Mouse (Mus musculus): Measurements from ENCODE around the gene Ogn. TPM values are rescaled to one million over a fixed set of nuclear protein-coding genes. Genes with fewer than 3 reads are reported as not detected.

Ogn gene
- total and polyA plus RNA-seq, 3 experiments: 0.04 to 0.06 TPM; not detected in 1

- no peak for TF ChIP-seq UBTF (IDR thresholded peaks at IDR 0.05; ENCODE audit: borderline replicate concordance, insufficient read depth, low read depth, low read length)
These were observed 47.0 kb upstream of the Ogn start (continued) for GRCm38 (mm10) chr13:49560886-49561285.

- DNase-seq (ENCODE audit: low read depth, low spot score): peak; percentile 12
- H3K4me1 ChIP-seq (ENCODE audit: control insufficient read depth in 1 of 2, insufficient read depth in 2 of 2, low read length in 2 of 2): peaks cover 6 to 8% of the 10 kb centered on the region in 2 experiments
- no peaks in the 10 kb centered on the region for H3K27me3 ChIP-seq (ENCODE audit: control insufficient read depth in 1 of 2, insufficient read depth in 2 of 2, low read length in 2 of 2)
- no peak overlapping the region for H3K4me3 ChIP-seq (ENCODE audit: control insufficient read depth in 1 of 2, insufficient read depth in 1 of 2, low read depth in 2 of 2, low read length in 2 of 2)
- peaks cover 0 to 10% of the 10 kb centered on the region in 2 experiments; a peak in 2 of 4 replicates for H3K36me3 ChIP-seq (ENCODE audit: control insufficient read depth in 1 of 2, insufficient read depth in 2 of 2, low read length in 2 of 2)
- H3K9ac ChIP-seq (ENCODE audit: control insufficient read depth, low read depth, low read length, poor library complexity, severe bottlenecking): no peak overlapping the region
- H3K9me3 ChIP-seq (replicated peaks; ENCODE audit: insufficient read depth, low read length): no peaks in the 10 kb centered on the region
- H3K27ac ChIP-seq (ENCODE audit: control insufficient read depth, low read depth, low read length): no peak overlapping the region
- H3K79me2 ChIP-seq (ENCODE audit: control insufficient read depth, insufficient read depth, low read length, poor library complexity): no peaks in the 10 kb centered on the region
- TF ChIP-seq POLR2A (IDR thresholded peaks at IDR 0.05; ENCODE audit: control insufficient read depth in 1 of 2, insufficient read depth in 1 of 2, low read depth in 1 of 2, low read length in 2 of 2, poor library complexity in 1 of 2): no peak
These were observed 43.5 kb upstream of the Ogn start for GRCm38 (mm10) chr13:49564347-49564746.

GRCm38 (mm10) chr13:49570371-49570770 lies 37.5 kb upstream of the Ogn start:
- no peak for TF ChIP-seq ZKSCAN1 (IDR thresholded peaks at IDR 0.05; ENCODE audit: low read depth, low read length)
- no peak for TF ChIP-seq UBTF (IDR thresholded peaks at IDR 0.05; ENCODE audit: borderline replicate concordance, insufficient read depth, low read depth, low read length)
- no peak for TF ChIP-seq KAT2A (conservative IDR thresholded peaks at IDR 0.05; ENCODE audit: low read depth, low read length)
- TF ChIP-seq NRF1 (IDR thresholded peaks at IDR 0.05; ENCODE audit: insufficient read depth, low read depth, low read length, poor library complexity, severe bottlenecking): no peak
- no peak for TF ChIP-seq GATA1 (IDR thresholded peaks at IDR 0.05; ENCODE audit: low read depth, low read length)
- TF ChIP-seq CHD2 (IDR thresholded peaks at IDR 0.05; ENCODE audit: low read length): no peak
- no peak for TF ChIP-seq SIN3A (IDR thresholded peaks at IDR 0.05; ENCODE audit: low read length)
- no peak for TF ChIP-seq HCFC1 (IDR thresholded peaks at IDR 0.05; ENCODE audit: low read depth, low read length)
- TF ChIP-seq RCOR1 (IDR thresholded peaks at IDR 0.05; ENCODE audit: low read depth, low read length): no peak
- no peak for TF ChIP-seq ETS1 (IDR thresholded peaks at IDR 0.05; ENCODE audit: low read depth, low read length)
- TF ChIP-seq MAX (IDR thresholded peaks at IDR 0.05; ENCODE audit: low read length): no peak
- no peak for TF ChIP-seq ELF1 (IDR thresholded peaks at IDR 0.05; ENCODE audit: low read depth, low read length)
- TF ChIP-seq GABPA (IDR thresholded peaks at IDR 0.05; ENCODE audit: low read depth, low read length): no peak
- no peak for TF ChIP-seq ZC3H11A (IDR thresholded peaks at IDR 0.05; ENCODE audit: low read depth, low read length)
- no peak for TF ChIP-seq POLR2AphosphoS2 (IDR thresholded peaks at IDR 0.05; ENCODE audit: low read length)
- Histone ChIP-seq H3K79me2 (ENCODE audit: control insufficient read depth, insufficient read depth, low read length, poor library complexity) (no peaks in the 10 kb centered on the region), H3K27me3 (ENCODE audit: control insufficient read depth in 1 of 2, insufficient read depth in 2 of 2, low read length in 2 of 2) (no peaks in the 10 kb centered on the region), H3K36me3 (ENCODE audit: control insufficient read depth in 1 of 2, insufficient read depth in 2 of 2, low read length in 2 of 2) (peaks cover 0 to 22% of the 10 kb centered on the region in 2 experiments; a peak in 2 of 4 replicates), H3K9ac (ENCODE audit: control insufficient read depth, low read depth, low read length, poor library complexity, severe bottlenecking) (no peak overlapping the region), H3K27ac (ENCODE audit: control insufficient read depth, low read depth, low read length) (no peak overlapping the region), H3K4me3 (ENCODE audit: control insufficient read depth in 1 of 2, insufficient read depth in 1 of 2, low read depth in 2 of 2, low read length in 2 of 2) (no peak overlapping the region), H3K9me3 (replicated peaks; ENCODE audit: insufficient read depth, low read length) (no peaks in the 10 kb centered on the region), H3K4me1 (ENCODE audit: control insufficient read depth in 1 of 2, insufficient read depth in 2 of 2, low read length in 2 of 2) (peaks cover 10 to 20% of the 10 kb centered on the region in 2 experiments)
- no peak for DNase-seq (ENCODE audit: low read depth, low spot score)

Measured in MEL (cell line).